Mouse (Mus musculus) layer of hippocampus, adult 9-11 months (tissue): ENCODE results near the gene Maff.

Experiments used
- DNase-seq: peaks from one replicate; pipeline ENCODE4 v3.0.0; 2022

Gene Maff

GRCm38 (mm10) chr15:79330521-79330920 lies 15.9 kb upstream of the Maff start:
- no peak for DNase-seq

GRCm38 (mm10) chr15:79333409-79333808 lies 13.0 kb upstream of the Maff start:
- DNase-seq, result no peak

GRCm38 (mm10) chr15:79335061-79335655 lies 11.3 kb upstream of the Maff start:
- no peak for DNase-seq

GRCm38 (mm10) chr15:79338978-79339377 lies 7.4 kb upstream of the Maff start:
- DNase-seq, result no peak

GRCm38 (mm10) chr15:79342641-79343337 lies 3.6 kb upstream of the Maff start:
- no peak for DNase-seq

- DNase-seq, result no peak
Measured at GRCm38 (mm10) chr15:79344627-79345026, 1.8 kb upstream of the Maff start.

GRCm38 (mm10) chr15:79347165-79347844 lies 884 bp downstream of the Maff start:
- DNase-seq, result peak; percentile 87

GRCm38 (mm10) chr15:79347845-79348506 lies 1.6 kb downstream of the Maff start:
- DNase-seq, result no peak

GRCm38 (mm10) chr15:79348651-79349050 lies 2.2 kb downstream of the Maff start:
- DNase-seq, result no peak

- no peak for DNase-seq
Measured at GRCm38 (mm10) chr15:79350866-79351265, 4.4 kb downstream of the Maff start.

- DNase-seq, result no peak
Measured at GRCm38 (mm10) chr15:79351331-79351767, 4.9 kb downstream of the Maff start.

- DNase-seq, result no peak
Measured at GRCm38 (mm10) chr15:79352479-79352878, 6.1 kb downstream of the Maff start.

GRCm38 (mm10) chr15:79353690-79354305 lies 7.4 kb downstream of the Maff start:
- no peak for DNase-seq

- DNase-seq, result no peak
Measured at GRCm38 (mm10) chr15:79354619-79355018, 8.2 kb downstream of the Maff start.

GRCm38 (mm10) chr15:79356481-79356880 lies 10.1 kb downstream of the Maff start:
- DNase-seq, result no peak

GRCm38 (mm10) chr15:79357036-79357911 lies 10.9 kb downstream of the Maff start:
- DNase-seq, result no peak

GRCm38 (mm10) chr15:79357974-79358690 lies 11.7 kb downstream of the Maff start:
- no peak for DNase-seq

GRCm38 (mm10) chr15:79359954-79360353 lies 13.5 kb downstream of the Maff start:
- DNase-seq, result no peak

- DNase-seq, result no peak
Measured at GRCm38 (mm10) chr15:79360371-79360770, 13.9 kb downstream of the Maff start.

GRCm38 (mm10) chr15:79361023-79361422 lies 14.6 kb downstream of the Maff start:
- DNase-seq, result no peak

- no peak for DNase-seq
Measured at GRCm38 (mm10) chr15:79364120-79364519, 17.7 kb downstream of the Maff start.
